Mouse (Mus musculus) C2C12 (cell line): Measurements from ENCODE around the gene Col6a1. TPM values are rescaled to one million over a fixed set of nuclear protein-coding genes. Genes with fewer than 3 reads are reported as not detected.

ENCODE experiments used
- H3K27me3 ChIP-seq: one replicate; pipeline ENCODE4 v1.6.1; 2011; ENCODE audit not compliant: control insufficient read depth, insufficient read depth, insufficient read length
- H3K36me3 ChIP-seq: one replicate; pipeline ENCODE4 v1.6.1; 2011; ENCODE audit not compliant: control insufficient read depth, insufficient read depth
- H3K4me3 ChIP-seq: one replicate; pipeline ENCODE4 v1.5.1; 2011; ENCODE audit warnings: mild to moderate bottlenecking, control low read depth; ENCODE audit not compliant: poor library complexity, insufficient read depth, severe bottlenecking
- H3K79me2 ChIP-seq: one replicate; pipeline ENCODE4 v1.6.1; 2011; ENCODE audit not compliant: control insufficient read depth, insufficient read depth
- H3K79me3 ChIP-seq: one replicate; pipeline ENCODE4 v1.6.1; 2011; ENCODE audit warnings: low read depth, control low read depth
- H3ac ChIP-seq: one replicate; pipeline ENCODE3; 2011; ENCODE audit warnings: low read depth; ENCODE audit not compliant: control insufficient read depth, insufficient read length
- CEBPB ChIP-seq: IDR thresholded peaks from one replicate; pipeline ENCODE4 v1.6.1; 2011; ENCODE audit warnings: low read depth, mild to moderate bottlenecking, control low read depth, moderate library complexity
- CTCF ChIP-seq: IDR thresholded peaks from one replicate; pipeline ENCODE4 v1.5.1; 2011; ENCODE audit not compliant: control insufficient read depth, insufficient read depth, insufficient read length
- FOSL1 ChIP-seq: IDR thresholded peaks from one replicate; pipeline ENCODE4 v1.8.0; 2011; ENCODE audit warnings: mild to moderate bottlenecking, low read length; ENCODE audit not compliant: poor library complexity, insufficient read depth, severe bottlenecking
- MAX ChIP-seq: IDR thresholded peaks from one replicate; pipeline ENCODE4 v1.6.1; 2011; ENCODE audit warnings: mild to moderate bottlenecking, control low read depth
- MYOD1 ChIP-seq: IDR thresholded peaks from one replicate; pipeline ENCODE4 v1.6.1; 2011; ENCODE audit warnings: low read depth; ENCODE audit not compliant: control insufficient read depth, insufficient read length
- MYOG ChIP-seq: IDR thresholded peaks from one replicate; pipeline ENCODE4 v1.6.1; 2011; ENCODE audit not compliant: control insufficient read depth, insufficient read length; ENCODE audit errors: extremely low read depth
- USF1 ChIP-seq: IDR thresholded peaks from one replicate; pipeline ENCODE4 v1.6.1; 2011; ENCODE audit warnings: low read depth, mild to moderate bottlenecking, control low read depth, moderate library complexity
- polyA plus RNA-seq: library from polyadenylated mRNA; unstranded; fragments of >200 nt; fragmentation: generic; extraction: Trizol; gene quantifications from one replicate; pipeline ENCODE4 v1.2.1, GENCODE M21; 2012; ENCODE audit warnings: missing spikeins

The Col6a1 gene
- polyA plus RNA-seq, 1 experiment, result 3.8 TPM

DNA sequence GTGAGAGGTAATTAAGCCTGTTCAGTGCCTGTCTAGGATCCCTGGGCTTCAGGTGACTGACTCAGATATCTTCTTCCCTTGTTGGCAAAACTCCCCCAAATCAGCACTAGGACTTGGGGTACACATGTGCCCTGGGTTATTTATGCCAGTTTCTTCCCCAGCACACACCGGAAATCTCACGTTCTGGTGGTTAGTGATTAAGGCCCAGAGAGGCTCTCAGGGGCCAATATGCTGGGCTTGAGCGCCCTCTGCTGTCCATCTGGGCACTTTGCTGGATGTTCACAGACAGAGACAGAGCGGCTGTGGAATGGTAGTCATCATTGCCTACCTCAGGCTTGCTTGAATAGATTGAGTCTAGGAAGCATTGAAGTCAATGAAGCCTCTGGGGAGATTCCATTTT, 9.0 kb upstream of the Col6a1 start:
- Histone ChIP-seq H3ac (no peak overlapping the region), H3K36me3 (no peaks in the 10 kb centered on the region), H3K79me2 (no peaks in the 10 kb centered on the region), H3K79me3 (no peaks in the 10 kb centered on the region), H3K4me3 (no peak overlapping the region), H3K27me3 (no peaks in the 10 kb centered on the region)
- TF ChIP-seq MAX (no peak), CTCF (peak; percentile 89)

DNA sequence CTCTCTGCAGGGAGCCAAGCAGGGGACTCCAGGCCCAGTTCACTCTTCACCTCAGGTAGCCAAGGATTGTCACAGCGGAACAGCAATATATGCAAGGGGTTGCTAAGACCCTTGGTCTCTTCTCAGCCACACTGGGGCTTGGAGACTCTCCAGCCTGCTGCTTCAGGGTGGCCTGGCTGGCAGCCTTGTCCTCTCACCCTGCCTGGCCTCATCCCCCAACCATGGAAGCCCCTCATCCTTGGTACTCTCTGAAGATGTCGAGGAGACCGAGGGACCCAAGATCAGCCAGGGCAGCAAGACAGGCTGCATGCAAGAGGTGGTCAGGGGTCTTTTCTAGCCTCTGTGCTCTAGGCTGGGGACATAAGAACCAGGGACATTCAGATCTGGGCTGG, 7.7 kb upstream of the Col6a1 start:
- no peaks in the 10 kb centered on the region for H3K79me3 ChIP-seq
- H3K36me3 ChIP-seq, result no peaks in the 10 kb centered on the region
- TF ChIP-seq USF1, result no peak
- TF ChIP-seq MAX, result no peak
- no peak for TF ChIP-seq MYOD1
- no peak for TF ChIP-seq CTCF
- no peak for TF ChIP-seq FOSL1
- TF ChIP-seq CEBPB, result no peak
- TF ChIP-seq MYOG, result no peak
- no peak overlapping the region for H3K4me3 ChIP-seq
- no peaks in the 10 kb centered on the region for H3K79me2 ChIP-seq
- no peak overlapping the region for H3ac ChIP-seq
- no peaks in the 10 kb centered on the region for H3K27me3 ChIP-seq

DNA sequence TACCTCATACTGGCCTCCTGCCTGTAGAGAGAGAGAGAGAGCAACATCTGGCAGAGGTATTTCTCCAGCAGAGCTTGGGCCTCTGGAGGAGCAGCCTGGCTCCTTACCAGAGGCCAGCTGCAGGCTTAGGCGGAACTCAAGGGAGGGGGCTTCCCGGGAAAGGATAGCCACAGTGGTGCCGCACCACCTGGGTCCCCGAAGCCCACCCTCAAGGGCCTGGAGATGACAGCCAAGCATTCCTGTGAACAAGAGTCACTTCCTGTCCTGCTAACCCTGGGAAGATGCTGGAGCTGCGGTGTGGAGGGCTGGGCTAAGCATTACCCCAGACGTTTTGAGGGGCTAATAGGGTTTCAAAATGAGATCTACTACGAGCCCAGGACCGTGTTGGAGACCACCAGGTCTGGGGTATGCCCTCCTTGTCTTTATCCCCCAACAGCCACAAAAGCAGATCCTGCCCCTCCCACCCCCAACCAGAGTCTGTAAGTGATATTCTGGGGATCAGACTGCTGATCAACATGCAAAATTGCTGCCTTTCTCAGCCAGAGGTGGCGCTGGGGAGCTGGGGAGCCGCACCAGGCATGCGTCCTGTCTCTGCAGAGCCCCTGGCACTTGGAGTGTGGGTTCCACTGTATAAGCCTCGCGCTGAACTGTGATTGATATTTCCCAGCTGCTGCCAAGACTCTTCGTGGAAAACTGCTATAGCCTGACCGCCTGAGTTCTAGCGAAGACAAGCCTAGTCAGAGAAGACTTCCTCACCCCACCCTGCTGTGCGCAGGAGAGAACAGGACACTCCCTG, 7.1 kb upstream of the Col6a1 start:
- no peak overlapping the region for H3K4me3 ChIP-seq
- H3K27me3 ChIP-seq, result no peaks in the 10 kb centered on the region
- TF ChIP-seq MYOG (no peak), CTCF (peak; percentile 47)
- H3K36me3 ChIP-seq, result no peaks in the 10 kb centered on the region
- H3ac ChIP-seq, result no peak overlapping the region
- no peaks in the 10 kb centered on the region for H3K79me3 ChIP-seq
- no peaks in the 10 kb centered on the region for H3K79me2 ChIP-seq

DNA sequence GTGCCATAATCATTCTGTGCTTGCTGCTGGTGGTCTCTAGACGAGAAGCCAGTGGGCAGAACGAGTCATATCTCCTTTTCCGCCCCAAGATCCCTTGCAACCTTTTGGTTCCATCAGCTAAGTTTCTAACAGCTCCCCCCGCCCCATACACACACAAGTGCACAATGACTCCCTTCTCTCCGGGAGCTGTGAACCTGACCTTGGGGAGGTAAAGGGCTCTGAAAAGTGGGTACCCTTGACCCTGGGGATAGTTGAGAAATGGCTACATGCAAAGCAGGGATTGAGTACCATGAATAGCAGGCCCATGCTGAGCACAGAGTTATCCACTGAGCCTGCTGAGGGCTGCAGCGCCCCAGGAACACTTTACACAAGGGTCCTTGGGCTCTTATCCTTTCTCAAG, 6.4 kb upstream of the Col6a1 start:
- Histone ChIP-seq H3ac (no peak overlapping the region), H3K79me3 (no peaks in the 10 kb centered on the region), H3K79me2 (no peaks in the 10 kb centered on the region), H3K4me3 (no peak overlapping the region), H3K36me3 (no peaks in the 10 kb centered on the region), H3K27me3 (no peaks in the 10 kb centered on the region)
- no peak for TF ChIP-seq MYOD1
- TF ChIP-seq FOSL1, result no peak
- TF ChIP-seq MYOG, result no peak
- no peak for TF ChIP-seq CTCF
- no peak for TF ChIP-seq CEBPB
- no peak for TF ChIP-seq USF1
- TF ChIP-seq MAX, result no peak

DNA sequence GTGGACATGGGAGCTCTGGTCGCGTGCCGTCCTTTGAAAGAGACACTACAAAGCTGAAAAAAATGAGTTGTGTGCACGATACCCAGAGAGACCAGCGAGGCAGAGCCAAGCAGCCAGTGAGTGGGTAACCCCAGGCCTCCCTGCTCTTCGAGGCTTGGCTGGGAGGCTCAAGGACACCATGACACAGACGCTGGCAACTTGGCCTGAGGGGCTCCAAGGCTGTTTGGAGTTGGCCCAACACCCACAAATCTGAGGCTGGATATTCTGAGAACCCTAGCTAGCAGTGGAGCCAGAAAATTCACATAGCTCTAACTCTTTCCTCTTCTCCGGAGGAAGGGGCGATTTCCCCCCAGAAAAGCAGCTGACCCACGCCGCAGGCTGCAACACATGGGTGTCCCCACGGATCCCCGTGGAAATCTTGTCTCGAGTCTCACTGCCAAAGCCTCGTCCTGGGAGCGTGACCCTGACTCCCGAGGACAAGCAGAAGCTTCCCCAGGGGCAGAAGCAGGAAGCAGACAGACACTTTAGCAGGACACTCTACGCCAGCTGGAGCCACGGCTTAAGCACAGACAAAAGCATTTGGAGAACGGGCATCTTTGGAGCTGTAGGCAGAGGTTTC, 5.8 kb upstream of the Col6a1 start:
- H3K79me2 ChIP-seq, result no peaks in the 10 kb centered on the region
- no peaks in the 10 kb centered on the region for H3K27me3 ChIP-seq
- H3K79me3 ChIP-seq, result no peaks in the 10 kb centered on the region
- no peaks in the 10 kb centered on the region for H3K36me3 ChIP-seq
- no peak overlapping the region for H3ac ChIP-seq
- TF ChIP-seq MYOD1, result no peak
- no peak for TF ChIP-seq MYOG
- TF ChIP-seq CTCF, result no peak
- no peak for TF ChIP-seq CEBPB
- no peak for TF ChIP-seq MAX
- TF ChIP-seq USF1, result no peak
- no peak for TF ChIP-seq FOSL1
- no peak overlapping the region for H3K4me3 ChIP-seq

DNA sequence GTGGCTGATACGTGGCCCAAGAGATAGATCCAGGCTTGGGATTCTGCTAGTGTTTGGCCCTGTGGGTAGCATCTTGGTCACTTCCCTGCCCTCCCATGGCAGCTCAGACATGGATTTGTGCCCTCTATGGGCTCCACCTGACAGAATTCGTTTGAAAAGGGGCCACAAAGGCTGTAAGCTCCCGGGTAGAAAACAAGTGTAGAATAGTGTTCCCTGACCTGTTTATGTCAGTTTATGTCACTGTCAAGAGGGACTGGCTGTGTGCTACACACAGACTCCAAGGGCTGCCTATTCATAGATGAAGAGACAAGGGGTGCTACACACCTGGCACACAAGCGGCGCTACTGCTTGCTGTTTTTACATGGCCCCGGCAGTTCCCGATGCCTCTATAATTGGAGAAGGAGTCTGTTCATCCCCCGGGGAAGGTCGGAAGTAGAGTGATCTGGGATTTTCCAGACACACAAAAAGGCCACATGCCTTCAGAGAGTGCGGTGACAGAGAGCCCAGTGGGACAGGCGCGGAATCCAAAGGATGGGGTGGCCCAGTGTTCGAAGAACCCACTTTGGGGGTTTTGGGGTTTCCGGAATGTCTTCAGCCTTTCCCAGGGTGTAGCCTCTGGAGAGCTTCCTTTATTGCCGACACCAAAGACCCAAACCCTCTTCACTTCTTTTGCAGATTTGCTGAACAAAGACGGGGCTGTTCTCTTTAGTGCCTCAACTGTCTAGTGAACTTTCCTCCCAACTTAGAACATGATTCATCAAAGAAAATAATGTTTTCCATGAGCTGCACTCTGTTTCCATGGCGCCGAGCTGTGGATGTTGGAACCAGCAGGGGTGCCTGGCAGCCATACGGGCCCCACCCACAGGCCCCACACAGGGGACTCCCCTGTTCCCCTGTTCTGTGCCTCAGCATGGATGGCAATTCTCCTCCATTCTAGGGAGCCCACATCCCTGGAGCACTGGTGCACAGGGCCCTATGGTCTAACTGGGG, 4.0 kb upstream of the Col6a1 start:
- H3K79me2 ChIP-seq, result no peaks in the 10 kb centered on the region

More for the DNA sequence above, 4.0 kb upstream of the Col6a1 start:
- Histone ChIP-seq H3K36me3 (no peaks in the 10 kb centered on the region), H3ac (no peak overlapping the region), H3K79me3 (no peaks in the 10 kb centered on the region), H3K4me3 (no peak overlapping the region), H3K27me3 (no peaks in the 10 kb centered on the region)
- TF ChIP-seq CEBPB (no peak), CTCF (no peak), MAX (no peak), MYOD1 (no peak), MYOG (no peak), USF1 (no peak), FOSL1 (no peak)
